Mouse (Mus musculus): ENCODE results near the gene Erv3. TPM values are rescaled to one million over a fixed set of nuclear protein-coding genes. Genes with fewer than 3 reads are reported as not detected.

Gene Erv3
- not detected for total RNA-seq (2023)

DNA sequence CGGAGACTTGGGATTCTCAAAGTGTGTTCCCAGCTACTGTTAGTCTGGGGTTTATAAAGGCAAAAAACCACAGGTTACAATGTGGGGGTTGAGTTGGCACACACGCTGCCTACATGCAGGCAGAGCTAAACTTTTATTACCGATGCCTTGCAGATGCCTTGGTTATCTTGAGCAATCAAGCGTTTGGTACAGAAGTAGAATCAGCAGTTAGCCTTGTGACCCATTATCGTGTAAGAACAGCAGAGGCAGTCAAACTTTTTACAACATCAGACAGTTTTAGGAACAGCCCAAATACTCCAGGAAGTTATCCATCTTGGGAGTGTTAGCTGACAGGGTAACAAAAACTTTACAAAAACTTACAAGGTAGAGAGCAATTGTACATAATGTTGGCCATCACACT lies at the start of gene Erv3:
TSS of gene Erv3 (minus strand) at position 27 of the 400 bp plus-strand sequence.

Other genes starting within 250 kb of the Erv3 start
- 5.6 TPM for gene Prnp, start 50.2 kb upstream of the Erv3 start, total RNA-seq (2023)
- gene Prn, start 50.2 kb upstream of the Erv3 start, total RNA-seq (2023), result not detected
- not detected for gene Prnd, start 91.1 kb upstream of the Erv3 start, total RNA-seq (2023)
- 208 TPM for gene Rassf2, start 170.5 kb upstream of the Erv3 start, total RNA-seq (2023)